Mouse (Mus musculus) activated CD4-positive, CD25-positive, alpha-beta regulatory T cell, adult 4 months (primary cell): ENCODE measurements around the gene Fkbp10. TPM values are rescaled to one million over a fixed set of nuclear protein-coding genes. Genes with fewer than 3 reads are reported as not detected.

Source experiments
- ATAC-seq: one replicate; pipeline ENCODE4 v1.8.0; 2017
- polyA plus RNA-seq, 2 experiments: library from polyadenylated mRNA; unstranded; fragments of 100-300 nt; shearing (Covaris generic); gene quantifications; one replicate each; pipeline ENCODE4 v1.2.1; 2017

Fkbp10 gene
- polyA plus RNA-seq, 2 experiments from 2014 or later: not detected

GRCm38 (mm10) chr11:100413541-100413940 is 2.0 kb upstream of the Fkbp10 start:
- ATAC-seq: no peak

GRCm38 (mm10) chr11:100414021-100414913 is 1.2 kb upstream of the Fkbp10 start, which contains the start of gene P3h4:
TSS of gene P3h4 (minus strand) at chr11:100414836.
- ATAC-seq: no peak

GRCm38 (mm10) chr11:100421537-100421936 is 6.0 kb downstream of the Fkbp10 start:
- no peak for ATAC-seq

- no peak for ATAC-seq
Observed at GRCm38 (mm10) chr11:100423836-100424235, 8.3 kb downstream of the Fkbp10 start.

GRCm38 (mm10) chr11:100425851-100426250 is 10.4 kb downstream of the Fkbp10 start:
- ATAC-seq: no peak

- no peak for ATAC-seq
Observed at GRCm38 (mm10) chr11:100426820-100427219, 11.3 kb downstream of the Fkbp10 start.

GRCm38 (mm10) chr11:100428612-100429199 is 13.2 kb downstream of the Fkbp10 start:
- no peak for ATAC-seq

GRCm38 (mm10) chr11:100430052-100430451 is 14.6 kb downstream of the Fkbp10 start:
- no peak for ATAC-seq

- ATAC-seq: no peak
Observed at GRCm38 (mm10) chr11:100432002-100432401, 16.5 kb downstream of the Fkbp10 start.

- ATAC-seq: no peak
Observed at GRCm38 (mm10) chr11:100435678-100436246, 20.3 kb downstream of the Fkbp10 start.

GRCm38 (mm10) chr11:100437901-100438300 is 22.4 kb downstream of the Fkbp10 start:
- no peak for ATAC-seq

GRCm38 (mm10) chr11:100440691-100441522 is 25.4 kb downstream of the Fkbp10 start:
- ATAC-seq: peak; percentile 90

- ATAC-seq: no peak
Observed at GRCm38 (mm10) chr11:100441797-100442196, 26.3 kb downstream of the Fkbp10 start, which contains the start of the genes Nt5c3b and Klhl10. TSS of gene Nt5c3b (minus strand) at chr11:100441808. TSS of gene Klhl10 (plus strand) at chr11:100441917.

- ATAC-seq: no peak
Observed at GRCm38 (mm10) chr11:100442625-100443024, 27.1 kb downstream of the Fkbp10 start.

GRCm38 (mm10) chr11:100457247-100457646 is 41.8 kb downstream of the Fkbp10 start:
- no peak for ATAC-seq

GRCm38 (mm10) chr11:100457711-100458110 is 42.2 kb downstream of the Fkbp10 start:
- ATAC-seq: no peak

GRCm38 (mm10) chr11:100462699-100463098 is 47.2 kb downstream of the Fkbp10 start:
- ATAC-seq: no peak

- ATAC-seq: no peak
Observed at GRCm38 (mm10) chr11:100465229-100465792, 49.8 kb downstream of the Fkbp10 start.

- no peak for ATAC-seq
Observed at GRCm38 (mm10) chr11:100465833-100466232, 50.3 kb downstream of the Fkbp10 start.

GRCm38 (mm10) chr11:100471352-100472196 is 56.1 kb downstream of the Fkbp10 start:
- no peak for ATAC-seq
